Mouse (Mus musculus) olfactory bulb, adult 2 months (tissue): ENCODE results near the gene Supt5.

Source experiments
- CTCF ChIP-seq: fragments of 200-500 bp; IDR thresholded peaks from 2 replicates; pipeline ENCODE4 v1.5.1; 2012; ENCODE audit warnings: low read depth, mild to moderate bottlenecking, low read length, moderate library complexity; ENCODE audit not compliant: insufficient read depth
- POLR2A ChIP-seq: fragments of 200-500 bp; IDR thresholded peaks from 2 replicates; pipeline ENCODE4 v1.6.1; 2012; ENCODE audit warnings: mild to moderate bottlenecking, low read depth, low read length, moderate library complexity; ENCODE audit not compliant: insufficient read depth

- no peak for TF ChIP-seq CTCF
- TF ChIP-seq POLR2A = no peak
Observed at GRCm38 (mm10) chr7:28341381-28341780, 2.8 kb upstream of the Supt5 start.
